ENCODE assay signal across 21 mouse cellular contexts in the genomic region with DNA sequence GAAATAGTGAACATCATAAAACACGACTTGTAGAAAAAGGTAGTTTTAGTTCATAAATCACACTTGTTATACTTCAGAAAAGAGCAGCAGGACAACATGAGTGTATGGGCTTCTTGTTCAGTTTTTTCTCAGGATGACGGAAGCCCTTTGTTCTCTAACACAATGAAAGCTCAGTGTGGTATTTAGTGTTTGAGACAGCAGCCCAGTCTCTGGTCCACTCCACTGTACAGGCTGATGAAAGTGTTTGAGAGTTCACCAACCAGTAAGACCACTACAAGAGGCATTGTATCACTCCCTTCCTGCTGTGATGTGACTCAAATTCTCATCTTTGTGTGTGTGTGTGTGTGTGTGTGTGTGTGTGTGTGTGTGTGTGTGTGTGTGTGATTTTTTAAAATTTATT. TPM values are rescaled to one million over a fixed set of nuclear protein-coding genes. Genes with fewer than 3 reads are reported as not detected.
DNase-seq lines count a peak whose midpoint lies in the region; ATAC-seq lines count a peak whose summit lies in the region.
"Had no signal": no experiment of that assay in that cellular context is flagged by ENCODE, and none has a peak within 500 bp of the region (broad histone marks: within the 10 kb centered on the region; RNA-seq: fewer than 3 reads in every experiment).

No protein-coding gene starts in this region.

- H3K9ac ChIP-seq in forebrain, embryonic 12.5 days = no peak overlapping the region
- no peak overlapping the region for H3K9ac ChIP-seq in forebrain, embryonic 16.5 days (replicated peaks; ENCODE audit: low read depth, low read length)
- H3K9ac ChIP-seq in midbrain, embryonic 12.5 days (replicated peaks) = no peak overlapping the region
- no peak overlapping the region for H3K9ac ChIP-seq in midbrain, embryonic 16.5 days (ENCODE audit: low read depth, low read length)
- no peak overlapping the region for H3K9ac ChIP-seq in midbrain, embryonic 14.5 days (replicated peaks; ENCODE audit: low read length)
- H3K9ac ChIP-seq: embryonic facial prominence, embryonic 15.5 days; limb, embryonic 12.5 days; liver, embryonic 14.5 days had no signal

- H3K4me3 ChIP-seq in forebrain, embryonic 12.5 days (replicated peaks) = no peak overlapping the region
- H3K4me3 ChIP-seq in forebrain, embryonic 16.5 days (replicated peaks; ENCODE audit: low read length) = no peak overlapping the region
- no peak overlapping the region for H3K4me3 ChIP-seq in midbrain, embryonic 12.5 days
- no peak overlapping the region for H3K4me3 ChIP-seq in midbrain, embryonic 16.5 days (ENCODE audit: low read depth, low read length)
- no peak overlapping the region for H3K4me3 ChIP-seq in midbrain, embryonic 14.5 days (replicated peaks; ENCODE audit: low read depth, low read length)
- H3K4me3 ChIP-seq: embryonic facial prominence, embryonic 15.5 days; layer of hippocampus, adult 2 months; limb, embryonic 12.5 days had no signal

- no peak overlapping the region for H3K4me2 ChIP-seq in forebrain, embryonic 12.5 days
- H3K4me2 ChIP-seq in forebrain, embryonic 16.5 days (ENCODE audit: low read length) = no peak overlapping the region
- no peak overlapping the region for H3K4me2 ChIP-seq in midbrain, embryonic 12.5 days (replicated peaks)
- H3K4me2 ChIP-seq in midbrain, embryonic 16.5 days (ENCODE audit: low read length) = no peak overlapping the region
- H3K4me2 ChIP-seq in midbrain, embryonic 14.5 days (ENCODE audit: low read length) = no peak overlapping the region
- H3K4me2 ChIP-seq: embryonic facial prominence, embryonic 15.5 days; limb, embryonic 12.5 days had no signal

- no peaks in the 10 kb centered on the region for H3K27me3 ChIP-seq in forebrain, embryonic 12.5 days
- H3K27me3 ChIP-seq in forebrain, embryonic 16.5 days (replicated peaks; ENCODE audit: control insufficient read depth, insufficient read depth, low read length) = no peaks in the 10 kb centered on the region
- no peaks in the 10 kb centered on the region for H3K27me3 ChIP-seq in midbrain, embryonic 12.5 days
- no peaks in the 10 kb centered on the region for H3K27me3 ChIP-seq in midbrain, embryonic 16.5 days (ENCODE audit: control insufficient read depth, insufficient read depth, low read depth, low read length)
- H3K27me3 ChIP-seq in midbrain, embryonic 14.5 days (ENCODE audit: control insufficient read depth, insufficient read depth, low read length) = no peaks in the 10 kb centered on the region
- H3K27me3 ChIP-seq: embryonic facial prominence, embryonic 15.5 days; limb, embryonic 12.5 days had no signal

- H3K27ac ChIP-seq in forebrain, embryonic 12.5 days = no peak overlapping the region
- H3K27ac ChIP-seq in forebrain, embryonic 16.5 days (ENCODE audit: low read length) = no peak overlapping the region
- no peak overlapping the region for H3K27ac ChIP-seq in midbrain, embryonic 12.5 days (replicated peaks)
- H3K27ac ChIP-seq in midbrain, embryonic 16.5 days (ENCODE audit: low read length) = no peak overlapping the region
- H3K27ac ChIP-seq in midbrain, embryonic 14.5 days (replicated peaks; ENCODE audit: low read depth, low read length) = no peak overlapping the region
- H3K27ac ChIP-seq: embryonic facial prominence, embryonic 15.5 days; hindbrain, postnatal 0 days; kidney, postnatal 0 days; layer of hippocampus, adult 2 months; limb, embryonic 12.5 days; liver, embryonic 14.5 days; stomach, postnatal 0 days had no signal

- 20% methylated on average over 2 of the region's 2 CpGs for WGBS in forebrain, embryonic 12.5 days
- 14% methylated on average over 2 of the region's 2 CpGs for WGBS in forebrain, embryonic 16.5 days
- WGBS in midbrain, embryonic 12.5 days = 37% methylated on average over 2 of the region's 2 CpGs
- WGBS in midbrain, embryonic 16.5 days = 19% methylated on average over 2 of the region's 2 CpGs
- WGBS in midbrain, embryonic 14.5 days = 19% methylated on average over 2 of the region's 2 CpGs

- no peaks in the 10 kb centered on the region for H3K9me3 ChIP-seq in forebrain, embryonic 12.5 days
- H3K9me3 ChIP-seq in forebrain, embryonic 16.5 days (ENCODE audit: control insufficient read depth, low read length) = no peaks in the 10 kb centered on the region
- H3K9me3 ChIP-seq in midbrain, embryonic 12.5 days = no peaks in the 10 kb centered on the region
- no peaks in the 10 kb centered on the region for H3K9me3 ChIP-seq in midbrain, embryonic 16.5 days (replicated peaks; ENCODE audit: control insufficient read depth, low read length, poor library complexity, severe bottlenecking)
- H3K9me3 ChIP-seq in midbrain, embryonic 14.5 days (ENCODE audit: control insufficient read depth, low read length) = no peaks in the 10 kb centered on the region
- H3K9me3 ChIP-seq: embryonic facial prominence, embryonic 15.5 days; limb, embryonic 12.5 days had no signal

- peak; percentile 58 for DNase-seq in embryo, embryonic 10.5 days (ENCODE audit: low spot score)
- DNase-seq in midbrain, embryonic 14.5 days = peak; percentile 32
- DNase-seq in right cerebral cortex, postnatal 10 days (ENCODE audit: low spot score in 2 of 2) = no peak
- DNase-seq: B cell, adult 2 months; cerebellum, adult 11 months; cerebellum, postnatal 25 days; gastrocnemius, postnatal 14 days; kidney, adult 11 months had no signal

- no peaks in the 10 kb centered on the region for H3K36me3 ChIP-seq in forebrain, embryonic 12.5 days (replicated peaks)
- H3K36me3 ChIP-seq in forebrain, embryonic 16.5 days (ENCODE audit: control insufficient read depth, insufficient read depth) = no peaks in the 10 kb centered on the region
- H3K36me3 ChIP-seq in midbrain, embryonic 12.5 days = no peaks in the 10 kb centered on the region
- H3K36me3 ChIP-seq in midbrain, embryonic 16.5 days (ENCODE audit: control insufficient read depth, insufficient read depth, low read length) = no peaks in the 10 kb centered on the region
- no peaks in the 10 kb centered on the region for H3K36me3 ChIP-seq in midbrain, embryonic 14.5 days (ENCODE audit: control insufficient read depth, insufficient read depth, low read length)
- H3K36me3 ChIP-seq: embryonic facial prominence, embryonic 15.5 days; limb, embryonic 12.5 days had no signal

- peaks cover 15% of the 10 kb centered on the region for H3K4me1 ChIP-seq in forebrain, embryonic 12.5 days
- no peaks in the 10 kb centered on the region for H3K4me1 ChIP-seq in forebrain, embryonic 16.5 days (replicated peaks; ENCODE audit: control insufficient read depth, insufficient read depth, low read length)
- peaks cover 9% of the 10 kb centered on the region for H3K4me1 ChIP-seq in midbrain, embryonic 12.5 days
- no peaks in the 10 kb centered on the region for H3K4me1 ChIP-seq in midbrain, embryonic 16.5 days (ENCODE audit: control insufficient read depth, insufficient read depth, low read length)
- H3K4me1 ChIP-seq in midbrain, embryonic 14.5 days (ENCODE audit: control insufficient read depth, insufficient read depth, low read length) = no peaks in the 10 kb centered on the region
- H3K4me1 ChIP-seq: embryonic facial prominence, embryonic 15.5 days; limb, embryonic 12.5 days had no signal

- 0 out of 2 replicates have a peak, but pooled peaks have one; percentile 44 for ATAC-seq in forebrain, embryonic 12.5 days (ENCODE audit: low FRiP score)
- ATAC-seq in forebrain, embryonic 16.5 days = no peak
- peak; percentile 70; the same call in 1 of the 2 replicates for ATAC-seq in midbrain, embryonic 12.5 days (ENCODE audit: low FRiP score, low read depth)
- no peak for ATAC-seq in midbrain, embryonic 16.5 days
- no peak for ATAC-seq in midbrain, embryonic 14.5 days (ENCODE audit: low FRiP score, low TSS enrichment)
- no peak for ATAC-seq in CD4-positive, CD25-positive, alpha-beta regulatory T cell, adult 4 months
- ATAC-seq: hindbrain, postnatal 0 days; lung, postnatal 0 days had no signal

RNA-seq across cellular contexts. Expression of a gene that starts 39.0 kb away (rescaled TPM):
- polyA plus RNA-seq in forebrain, embryonic 12.5 days (2016; fragmentation: Nextera tagmentation; extraction: Ambion mirVana) = 187 and 195 TPM in 2 replicates
- 171 and 179 TPM in 2 replicates for polyA plus RNA-seq in forebrain, embryonic 16.5 days (2015; fragmentation: Nextera tagmentation; extraction: Ambion mirVana)
- 192 and 201 TPM in 2 replicates for polyA plus RNA-seq in midbrain, embryonic 12.5 days (2016; fragmentation: Nextera tagmentation; extraction: Ambion mirVana)
- 181 and 190 TPM in 2 replicates for polyA plus RNA-seq in midbrain, embryonic 16.5 days (2015; fragmentation: Nextera tagmentation; extraction: Ambion mirVana)
- polyA plus RNA-seq in midbrain, embryonic 14.5 days (2014; fragmentation: Nextera tagmentation; extraction: Ambion mirVana) = 125 and 152 TPM in 2 replicates
- 1 to 10 TPM; 4.9 to 6.8 TPM for polyA plus RNA-seq in CD4-positive, CD25-positive, alpha-beta regulatory T cell, adult 4 months (2017; shearing (Covaris generic))

RNA-seq across cellular contexts. Expression of a gene that starts 42.1 kb away (rescaled TPM):
- polyA plus RNA-seq in forebrain, embryonic 12.5 days (2016; fragmentation: Nextera tagmentation; extraction: Ambion mirVana) = 184 and 187 TPM in 2 replicates
- 171 and 173 TPM in 2 replicates for polyA plus RNA-seq in forebrain, embryonic 16.5 days (2015; fragmentation: Nextera tagmentation; extraction: Ambion mirVana)
- polyA plus RNA-seq in midbrain, embryonic 12.5 days (2016; fragmentation: Nextera tagmentation; extraction: Ambion mirVana) = 220 and 225 TPM in 2 replicates
- 215 and 256 TPM in 2 replicates for polyA plus RNA-seq in midbrain, embryonic 16.5 days (2015; fragmentation: Nextera tagmentation; extraction: Ambion mirVana)
- 67.3 and 114 TPM in 2 replicates for polyA plus RNA-seq in midbrain, embryonic 14.5 days (2014; fragmentation: Nextera tagmentation; extraction: Ambion mirVana)
- under 1 TPM in 1 of 2 experiments, not detected in 1; 0.34 TPM for polyA plus RNA-seq in CD4-positive, CD25-positive, alpha-beta regulatory T cell, adult 4 months (2017; shearing (Covaris generic))

Comparison
In these comparisons a context has a peak if more than half of its experiments do, and no peak if none do; other contexts are left out.
1. ATAC-seq: peak in forebrain, embryonic 12.5 days (single experiment) and midbrain, embryonic 12.5 days (single experiment); none in forebrain, embryonic 16.5 days (single experiment), midbrain, embryonic 16.5 days (single experiment), midbrain, embryonic 14.5 days (single experiment) and CD4-positive, CD25-positive, alpha-beta regulatory T cell, adult 4 months (single experiment).
2. DNase-seq: peak in embryo, embryonic 10.5 days (single experiment) and midbrain, embryonic 14.5 days (single experiment); none in right cerebral cortex, postnatal 10 days (0 of 2).
3. RNA of a gene that starts 39.0 kb away (polyA plus RNA-seq): 192 to 201 TPM in midbrain, embryonic 12.5 days, 181 to 190 TPM in midbrain, embryonic 16.5 days, 187 to 195 TPM in forebrain, embryonic 12.5 days, 171 to 179 TPM in forebrain, embryonic 16.5 days and 125 to 152 TPM in midbrain, embryonic 14.5 days; 4.9 to 6.8 TPM in CD4-positive, CD25-positive, alpha-beta regulatory T cell, adult 4 months; every median in the first group is over 10 times any median in the second.
4. RNA of a gene that starts 42.1 kb away (polyA plus RNA-seq): 215 to 256 TPM in midbrain, embryonic 16.5 days, 220 to 225 TPM in midbrain, embryonic 12.5 days, 184 to 187 TPM in forebrain, embryonic 12.5 days, 171 to 173 TPM in forebrain, embryonic 16.5 days and 67.3 to 114 TPM in midbrain, embryonic 14.5 days; 0.34 TPM in CD4-positive, CD25-positive, alpha-beta regulatory T cell, adult 4 months; every median in the first group is over 10 times any median in the second.